Mouse (Mus musculus): ENCODE results near the gene Stag2.

Gene Stag2

DNA sequence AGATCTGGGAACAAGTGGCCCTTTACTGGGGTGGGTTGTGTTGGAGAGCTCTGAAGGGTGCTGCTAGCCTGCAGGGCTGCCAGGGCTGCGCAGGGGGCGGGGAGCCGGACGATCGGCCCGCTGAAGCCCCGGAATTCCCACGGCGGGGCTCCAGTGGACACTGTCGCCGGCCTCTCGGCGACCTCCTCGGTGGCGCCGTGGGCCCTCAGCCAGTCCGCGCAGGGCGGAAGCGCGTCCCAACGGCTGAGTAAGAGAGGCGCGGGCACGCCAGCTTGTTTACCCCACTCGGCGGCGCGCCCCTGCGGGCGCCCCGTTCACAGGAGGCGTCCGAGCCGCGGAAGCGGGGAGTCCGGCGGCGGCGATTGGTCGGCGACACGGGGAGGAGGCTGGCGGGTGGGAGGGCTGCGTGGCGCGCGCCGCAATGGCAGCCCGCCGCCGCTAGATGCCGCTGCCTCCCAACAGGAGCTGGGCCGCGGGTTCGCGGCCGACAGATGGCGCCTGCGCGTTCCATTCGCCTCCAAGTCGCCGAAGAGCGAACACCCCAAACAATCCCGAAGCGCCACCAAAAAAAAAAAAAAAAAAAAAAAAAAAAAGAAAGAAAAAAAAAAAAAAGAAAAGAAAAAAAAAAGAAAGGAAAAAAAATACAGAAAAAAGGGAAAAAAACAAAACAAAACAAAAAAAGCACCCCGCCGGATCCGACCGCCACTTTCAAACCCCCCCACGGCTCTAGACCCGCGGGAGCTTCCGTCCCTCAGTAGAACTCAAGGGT, at the start of gene Stag2:
Gene Stag2 (plus strand): TSS at position 530 of the 769 bp plus-strand sequence.
- CTCF ChIA-PET, result no interaction called here

DNA sequence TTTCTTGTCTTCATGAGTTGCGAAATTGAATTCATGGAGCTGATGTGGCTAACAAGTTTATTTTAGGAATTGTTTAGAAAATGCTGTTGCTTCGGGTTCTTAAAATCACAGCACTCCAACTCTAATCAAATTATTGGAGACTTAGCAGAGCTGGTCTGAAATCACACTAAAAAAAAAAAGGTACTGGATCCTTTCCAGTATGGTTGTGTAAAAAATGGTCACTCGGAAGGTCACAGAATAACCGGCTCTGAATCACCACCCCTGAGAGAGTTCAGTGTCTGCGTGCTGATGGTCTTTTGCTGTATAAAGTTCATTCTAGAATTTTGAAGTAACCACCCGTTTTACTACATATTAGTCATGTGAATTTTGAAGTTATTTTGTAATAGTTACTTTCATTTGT, 42.0 kb upstream of the Stag2 start:
- CTCF ChIA-PET, result no interaction called here

DNA sequence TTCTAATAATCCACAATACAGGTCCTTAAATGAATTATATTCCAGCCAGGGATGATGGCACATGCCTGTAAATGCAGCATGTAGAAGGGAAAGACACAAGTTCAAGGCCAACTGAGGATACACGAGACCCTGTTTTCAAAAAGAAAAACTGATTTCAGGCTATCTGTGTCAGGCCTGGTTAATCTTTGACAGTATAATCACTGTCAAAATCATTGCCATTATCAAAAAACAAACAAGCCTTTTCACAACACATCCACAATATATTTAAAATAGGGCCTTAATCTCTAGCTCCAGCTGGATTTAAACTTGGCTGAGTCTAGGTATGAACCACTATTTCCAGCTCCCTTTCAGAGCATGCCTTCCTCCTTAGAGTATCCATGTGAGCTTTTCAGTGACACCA, 38.5 kb upstream of the Stag2 start:
- CTCF ChIA-PET, result no interaction called here

DNA sequence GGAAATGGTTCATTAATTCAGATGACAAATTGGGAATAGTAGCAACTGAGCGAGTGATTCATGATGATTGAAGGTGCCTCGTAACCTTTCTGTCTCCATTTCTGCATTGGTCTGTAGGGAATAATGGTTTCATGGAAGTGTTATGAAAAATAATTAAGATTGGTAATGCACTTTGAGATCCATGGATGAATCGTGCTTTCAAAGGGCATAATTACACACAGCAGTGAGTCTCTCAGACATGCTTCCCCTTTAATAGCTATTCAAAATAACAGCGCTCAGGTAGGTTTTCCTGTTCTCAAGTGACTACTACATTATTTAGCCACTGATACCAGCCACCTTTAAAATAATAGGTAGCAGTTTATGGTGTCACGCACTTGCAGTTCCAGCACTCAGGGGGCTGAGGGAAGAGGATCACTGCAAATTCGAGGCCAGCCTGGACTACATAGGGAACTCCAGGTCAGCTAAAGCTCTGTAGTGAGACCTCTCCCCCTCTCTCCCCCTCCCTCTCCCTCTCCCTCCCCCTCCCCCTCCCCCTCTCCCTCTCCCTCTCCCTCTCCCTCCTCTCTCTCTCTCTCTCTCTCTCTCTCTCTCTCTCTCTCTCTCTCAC, 29.6 kb upstream of the Stag2 start:
- CTCF ChIA-PET, result interaction anchor here (0.7 kb wide), 1 partner anchor 51 kb away, joined by 7 read pairs; no protein-coding TSS in a partner anchor

DNA sequence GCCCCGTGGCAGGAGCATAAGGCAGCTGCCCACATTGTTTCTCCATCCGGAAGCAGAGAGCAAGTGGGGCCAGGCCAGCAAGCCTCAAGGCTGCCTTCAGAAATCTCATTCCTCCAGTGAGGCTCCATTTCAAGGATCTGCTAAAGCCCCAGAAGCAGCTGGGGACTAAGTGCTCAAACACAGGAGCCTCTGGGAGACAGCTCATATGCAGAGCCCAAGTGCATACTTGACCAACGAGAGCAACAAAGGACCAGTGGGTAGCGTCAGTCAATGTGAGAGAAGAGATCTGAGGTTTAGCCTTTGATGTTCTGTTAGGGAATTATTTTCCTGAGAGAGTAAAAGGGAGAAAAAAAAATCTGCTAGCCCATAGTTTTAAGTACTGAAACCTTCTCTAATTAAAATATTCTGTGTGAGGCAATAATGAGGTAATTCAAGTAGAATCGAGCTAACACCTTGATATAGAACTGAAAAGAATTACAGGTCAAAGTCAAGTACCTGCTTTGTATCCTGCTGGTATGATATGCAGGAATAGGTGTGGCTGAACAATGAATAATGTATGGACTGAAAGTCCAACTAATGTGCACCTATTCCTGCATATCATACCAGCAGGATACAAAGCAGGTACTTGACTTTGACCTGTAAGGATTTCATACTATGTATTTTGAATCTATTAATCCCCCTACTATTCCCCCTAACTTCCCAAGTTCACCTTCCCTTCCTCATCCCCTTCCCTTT, 24.0 kb upstream of the Stag2 start:
- CTCF ChIA-PET, result no interaction called here

DNA sequence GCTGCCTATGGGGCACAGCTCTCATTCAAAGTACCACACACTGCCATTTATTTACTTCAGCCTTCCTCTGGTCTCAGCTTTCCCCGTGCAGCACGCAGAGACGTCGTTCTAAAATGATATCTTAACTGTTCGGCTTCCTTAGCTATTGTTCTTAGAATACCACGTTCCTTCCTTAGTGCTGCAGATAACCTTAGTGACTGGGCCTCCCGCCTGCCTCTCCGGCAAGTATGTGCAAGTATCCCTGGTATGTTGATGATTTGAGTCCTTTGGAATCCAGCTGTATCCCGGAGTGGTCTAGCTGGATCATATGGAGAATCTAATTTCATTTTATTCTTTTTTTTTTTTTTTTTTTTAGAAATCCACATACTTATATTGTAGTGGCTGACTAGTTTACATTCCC, 9.2 kb upstream of the Stag2 start:
- CTCF ChIA-PET, result no interaction called here

DNA sequence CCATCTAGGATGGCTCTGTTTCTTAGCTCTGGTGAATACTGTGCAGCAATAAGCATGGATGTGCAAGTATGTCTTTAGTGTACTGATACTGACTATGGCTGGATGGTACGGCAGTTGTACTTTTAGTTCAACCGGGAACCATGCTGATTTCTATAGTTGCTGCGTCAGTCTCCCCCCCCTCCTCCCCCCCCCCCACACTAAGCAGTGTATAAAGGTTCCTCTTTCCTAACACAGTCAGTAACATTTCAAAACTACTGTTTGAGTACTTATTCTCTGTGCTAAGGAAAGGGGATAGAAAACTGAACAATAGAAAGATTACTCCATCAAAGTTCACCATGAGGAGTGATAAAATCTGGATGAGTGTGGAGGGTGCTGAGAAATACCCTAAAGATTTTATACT, 6.5 kb upstream of the Stag2 start:
- CTCF ChIA-PET, result no interaction called here

DNA sequence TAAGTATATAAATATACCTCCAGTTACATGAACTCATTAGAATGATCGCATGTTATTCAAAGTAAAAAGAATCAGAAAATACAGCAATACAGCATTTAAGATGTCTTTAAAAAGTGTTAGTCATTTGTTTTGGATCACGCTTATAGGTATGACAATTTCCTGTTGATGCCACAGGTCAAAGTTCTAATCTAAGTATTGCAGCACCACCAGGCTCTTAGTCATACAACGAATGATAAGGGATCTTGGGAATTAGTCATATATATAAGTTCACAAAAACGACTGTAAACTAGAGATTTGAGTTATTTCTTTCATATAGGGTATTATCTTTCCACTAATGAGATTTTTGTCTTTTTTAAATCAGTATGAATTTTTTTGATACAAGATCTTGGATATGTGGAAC, 5.1 kb upstream of the Stag2 start:
- CTCF ChIA-PET, result no interaction called here

DNA sequence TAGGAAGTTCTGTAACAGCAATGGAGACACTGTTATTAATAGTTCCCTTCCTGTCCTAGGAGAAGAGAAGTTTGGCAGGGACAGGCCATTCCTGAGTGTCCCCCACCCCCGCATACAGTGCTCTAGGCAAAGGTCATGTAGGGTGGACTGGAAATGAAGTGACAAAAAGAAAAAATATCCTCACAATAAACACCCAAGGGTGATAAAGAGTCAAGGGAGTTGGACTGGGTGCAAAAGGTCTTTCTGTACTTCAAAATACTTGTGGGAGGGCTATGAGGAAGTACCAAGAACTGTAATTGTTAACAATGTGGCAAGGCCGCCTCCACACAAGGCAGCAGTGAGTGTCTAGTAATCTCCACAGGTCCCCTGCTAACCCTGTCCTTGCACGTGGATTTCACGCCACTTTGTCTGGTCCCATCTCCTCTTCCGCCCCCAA, 1.1 kb upstream of the Stag2 start:
- CTCF ChIA-PET, result no interaction called here

DNA sequence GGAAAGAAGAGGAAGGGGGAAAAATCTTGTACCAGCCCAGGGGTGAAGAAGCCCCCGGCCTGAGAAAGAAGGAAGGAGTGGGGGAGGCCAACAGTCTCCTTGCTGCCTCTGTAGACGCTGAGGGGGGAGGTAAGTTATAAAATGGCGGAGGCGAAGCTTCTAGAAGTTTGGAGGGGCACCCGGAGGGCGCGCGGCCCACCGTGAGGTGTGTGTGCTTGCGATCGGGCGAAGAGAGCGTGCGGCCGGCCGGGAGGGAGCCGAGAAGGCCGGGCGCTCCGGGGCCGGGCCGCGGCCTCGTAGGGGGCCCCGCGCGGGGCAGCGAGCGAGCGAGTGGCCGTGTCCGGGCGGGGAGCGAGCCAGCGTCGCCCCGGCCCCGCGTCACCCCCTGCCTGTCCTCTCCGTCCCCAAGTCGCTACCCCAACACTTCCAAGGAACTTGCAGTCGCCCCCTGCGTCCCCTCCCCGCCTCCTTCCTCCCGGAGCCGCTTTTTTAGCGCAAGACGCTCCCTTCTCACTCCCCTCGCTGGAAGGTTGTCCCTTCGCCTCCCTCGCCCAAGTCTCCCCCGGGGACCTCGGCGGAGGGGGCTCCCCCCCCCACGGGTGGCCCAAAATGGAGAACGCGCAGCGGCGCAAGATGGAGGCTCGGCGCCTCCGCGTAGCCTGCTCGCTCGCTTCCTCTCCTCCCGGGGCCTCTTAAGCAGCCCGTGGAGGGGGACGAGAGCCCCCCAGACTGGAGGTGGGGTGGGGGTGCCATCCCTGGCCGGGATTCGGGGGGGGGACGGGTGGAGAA, 634 bp downstream of the Stag2 start:
- CTCF ChIA-PET, result no interaction called here

DNA sequence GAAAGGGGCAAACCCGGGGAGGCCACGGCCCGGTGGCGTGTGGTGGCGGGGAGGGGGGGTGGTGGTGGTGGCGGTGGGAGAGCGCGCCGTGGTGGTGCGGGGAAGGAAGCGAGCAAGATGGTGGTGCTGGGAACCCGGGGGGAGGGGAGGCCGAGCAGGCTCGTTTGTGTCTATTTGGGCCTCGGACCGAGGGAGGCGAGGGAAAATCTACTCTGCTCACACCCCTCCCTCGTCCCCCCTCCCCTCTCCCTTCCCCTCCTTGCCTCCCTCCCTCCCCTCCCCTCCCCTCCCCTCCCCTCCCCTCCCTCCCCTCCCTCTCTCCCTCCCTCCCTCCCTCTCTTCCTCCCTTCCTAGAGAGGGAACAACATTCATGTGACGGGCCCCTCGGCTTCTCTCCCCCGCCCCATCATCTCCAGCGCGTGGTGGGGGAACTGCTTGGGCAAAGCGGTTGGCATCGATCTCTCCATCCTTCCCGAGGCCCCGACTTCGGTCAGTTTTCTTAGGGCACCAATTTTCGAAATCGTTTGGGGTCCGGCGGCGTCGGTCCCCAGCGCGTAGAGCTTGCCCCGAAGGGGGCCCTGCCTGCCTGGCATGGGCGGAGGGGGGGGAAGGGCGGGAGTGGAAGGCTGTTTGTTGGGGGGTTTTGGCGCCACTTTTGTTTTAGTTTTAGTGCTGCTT, 1.4 kb downstream of the Stag2 start:
- CTCF ChIA-PET, result no interaction called here

DNA sequence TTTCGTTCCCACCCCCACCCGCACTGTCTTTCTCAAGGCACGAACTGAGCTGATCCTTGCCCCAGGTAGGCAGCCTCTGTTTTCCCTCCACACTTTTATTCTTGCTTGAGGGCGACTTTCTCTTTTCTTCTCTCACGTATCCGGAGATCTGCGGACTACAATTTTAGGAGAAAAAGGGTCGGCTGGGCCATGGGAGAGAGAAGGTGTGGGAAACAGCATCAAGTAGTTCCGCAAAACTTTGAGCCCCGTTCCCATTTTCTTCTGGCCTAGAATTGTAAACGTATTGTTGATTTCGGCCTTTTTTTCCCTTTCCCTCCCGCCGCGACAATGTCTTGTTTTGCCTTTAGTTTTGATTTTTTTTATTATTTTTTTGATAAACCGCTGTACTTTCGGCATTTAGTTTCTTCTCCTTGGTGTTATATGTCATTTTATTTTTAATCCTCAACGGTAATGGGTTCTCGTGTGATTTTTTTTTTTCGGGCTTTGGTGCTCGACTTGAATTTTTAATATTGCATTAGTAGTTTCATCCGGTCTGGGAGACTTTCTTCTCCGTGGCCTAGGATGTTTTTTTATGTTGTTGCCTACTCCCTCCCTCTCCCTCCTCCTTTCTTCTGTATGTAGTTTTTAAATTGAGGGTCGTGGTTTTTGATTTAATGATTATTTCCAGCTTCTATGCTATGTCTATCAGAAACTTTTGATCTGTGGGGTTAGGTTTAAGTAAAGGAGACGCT, 2.1 kb downstream of the Stag2 start:
- CTCF ChIA-PET, result interaction anchor here (0.6 kb wide), 1 partner anchor 51 kb away, joined by 3 read pairs; no protein-coding TSS in a partner anchor

DNA sequence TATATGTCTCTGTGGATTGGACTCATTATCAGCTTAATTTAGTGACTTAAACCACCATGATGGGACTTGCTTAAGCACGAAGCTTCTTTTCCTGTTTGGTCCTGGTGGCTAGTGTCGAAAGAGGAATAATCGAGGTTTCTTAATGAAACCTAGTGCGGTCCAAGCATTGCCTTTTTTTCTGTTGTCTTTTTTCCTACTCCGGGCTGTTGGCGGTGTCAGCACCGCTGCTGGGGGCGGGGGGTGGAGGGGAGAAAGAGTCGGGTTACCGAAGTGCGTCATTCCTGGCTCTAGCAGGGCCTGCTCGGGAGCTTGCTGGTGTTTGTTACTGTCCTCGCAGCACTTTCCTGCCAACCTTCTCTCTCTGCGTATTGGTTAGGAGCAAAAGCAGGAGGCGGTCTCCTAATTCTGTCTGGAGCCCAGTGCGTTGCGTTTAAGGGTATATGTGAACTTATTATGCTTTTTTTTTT, 2.8 kb downstream of the Stag2 start:
- CTCF ChIA-PET, result interaction anchor here (0.6 kb wide), 1 partner anchor 50 kb away, joined by 3 read pairs; no protein-coding TSS in a partner anchor

DNA sequence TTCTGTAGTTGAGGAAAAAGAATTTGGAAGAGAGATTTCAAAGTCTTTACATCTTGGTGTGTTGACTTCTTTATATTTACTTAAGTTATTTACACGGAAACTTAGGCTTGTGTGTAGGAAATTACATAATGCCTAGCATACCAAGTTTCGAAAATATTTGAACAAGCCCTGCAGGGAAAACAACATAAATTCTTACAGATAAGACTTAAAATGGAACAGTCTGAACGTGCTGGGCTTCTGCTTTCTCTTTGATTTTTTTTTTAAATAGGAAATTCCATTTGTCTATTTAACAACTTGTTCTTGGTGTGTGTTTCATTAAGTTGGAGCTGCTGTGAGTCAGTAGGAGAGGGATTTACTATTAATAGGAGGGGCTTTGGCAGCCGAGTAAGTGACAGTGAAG, 3.9 kb downstream of the Stag2 start:
- CTCF ChIA-PET, result no interaction called here

DNA sequence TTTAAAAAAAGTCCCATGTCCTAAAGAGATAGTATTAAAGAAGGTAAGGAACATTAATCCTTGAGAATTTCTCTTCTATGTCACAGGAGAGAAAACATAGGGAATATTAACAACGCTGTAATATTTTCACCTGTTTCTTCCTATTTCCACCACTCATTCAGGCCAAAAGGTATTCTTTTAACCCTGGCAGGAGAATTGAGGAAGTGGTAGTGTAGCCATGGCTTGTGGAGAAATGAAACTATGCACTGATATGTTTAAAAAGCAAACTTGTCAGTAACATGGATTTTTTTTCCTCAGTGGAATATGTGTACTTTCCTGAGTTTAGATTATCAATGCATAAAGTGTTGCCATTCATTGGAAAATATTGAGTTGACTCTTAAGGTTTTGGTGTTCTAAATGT, 16.3 kb downstream of the Stag2 start:
- CTCF ChIA-PET, result no interaction called here

DNA sequence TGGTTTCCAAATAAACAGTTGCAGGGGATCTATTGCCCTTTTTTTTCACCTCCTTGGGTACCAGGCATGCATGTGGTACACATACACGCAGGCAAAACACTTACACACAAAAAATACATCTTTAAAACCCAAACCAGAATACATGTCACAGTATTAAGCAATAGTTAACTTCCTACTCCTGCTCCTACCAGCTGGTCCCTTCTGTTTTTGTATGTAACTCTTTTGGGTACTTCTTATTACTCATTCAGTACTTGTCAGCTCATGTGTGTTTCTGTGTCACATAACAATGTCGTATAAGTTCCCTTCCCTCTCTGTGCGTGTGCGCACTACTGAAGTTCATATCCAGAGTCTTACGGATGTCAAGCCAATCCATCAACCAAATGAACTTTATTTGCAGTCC, 21.7 kb downstream of the Stag2 start:
- CTCF ChIA-PET, result interaction anchor here (0.5 kb wide), 1 partner anchor 51 kb away, joined by 7 read pairs; no protein-coding TSS in a partner anchor

DNA sequence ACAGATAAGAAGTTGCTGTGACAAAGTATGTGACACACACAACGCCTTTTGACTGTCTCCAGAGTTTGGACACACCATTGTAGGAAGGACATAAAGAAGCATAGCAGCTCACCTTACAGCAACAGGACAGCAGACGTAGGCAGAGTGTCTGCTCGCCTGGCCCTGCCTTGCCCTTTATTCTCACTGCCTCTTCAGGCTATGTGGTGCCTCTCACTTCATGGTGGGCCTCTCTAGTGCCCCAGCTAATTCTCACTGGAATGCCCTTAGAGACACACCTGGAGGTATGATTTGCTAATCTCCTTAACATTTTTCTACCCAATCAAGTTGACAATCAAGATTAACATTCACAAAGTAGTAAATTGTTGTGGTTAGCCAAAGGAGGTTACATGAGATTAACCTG, 38.5 kb downstream of the Stag2 start:
- CTCF ChIA-PET, result interaction anchor here (0.5 kb wide), 1 partner anchor 78 kb away, joined by 6 read pairs; no protein-coding TSS in a partner anchor

DNA sequence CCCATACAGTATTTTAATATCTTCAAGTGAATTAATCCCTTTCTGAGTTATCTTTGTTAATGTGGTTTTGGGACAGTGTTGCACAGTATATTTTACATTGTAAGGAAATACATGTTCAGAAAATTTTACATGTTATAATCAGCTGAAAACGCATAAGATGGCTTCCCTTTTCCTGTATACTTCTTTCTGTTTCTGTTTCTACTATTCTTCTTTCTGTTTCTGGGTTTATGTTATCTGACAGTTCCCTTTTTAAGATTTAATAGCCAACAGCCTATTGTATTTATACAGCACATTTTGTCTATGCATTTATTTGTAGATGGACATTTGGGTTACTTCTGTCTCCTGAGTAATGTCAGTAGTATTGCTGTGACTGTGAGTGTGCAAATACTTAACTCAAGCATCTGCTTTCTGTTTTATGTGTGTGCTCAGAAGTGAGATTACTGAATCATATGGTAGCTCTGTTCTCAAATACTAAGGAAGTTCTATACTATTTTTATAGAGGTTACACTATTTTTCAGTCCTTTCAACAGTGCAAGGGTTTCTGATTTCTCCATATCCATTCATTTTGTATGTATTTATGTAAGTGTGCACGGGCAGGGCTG, 39.8 kb downstream of the Stag2 start:
- CTCF ChIA-PET, result interaction anchor here (0.6 kb wide), 1 partner anchor 37 kb away, joined by 15 read pairs; no protein-coding TSS in a partner anchor

DNA sequence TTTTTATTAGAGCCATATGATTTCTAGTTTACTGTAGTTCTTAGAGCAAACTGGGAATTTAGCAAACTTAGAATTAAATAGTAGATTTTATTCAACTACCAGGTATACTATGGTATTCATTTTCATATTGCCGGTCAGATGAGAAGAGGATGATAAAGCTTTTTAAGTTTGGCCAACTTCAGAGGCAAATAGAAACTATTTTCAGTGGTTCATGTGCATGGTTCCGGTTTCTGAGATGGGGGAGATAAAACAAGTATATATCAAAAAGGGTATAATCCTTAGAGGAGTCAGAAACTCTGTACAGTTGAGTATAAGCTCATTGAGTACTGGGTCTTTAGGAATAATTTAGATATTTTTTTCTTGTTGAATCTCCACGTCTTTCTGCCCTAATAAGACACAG, 45.5 kb downstream of the Stag2 start:
- CTCF ChIA-PET, result no interaction called here

DNA sequence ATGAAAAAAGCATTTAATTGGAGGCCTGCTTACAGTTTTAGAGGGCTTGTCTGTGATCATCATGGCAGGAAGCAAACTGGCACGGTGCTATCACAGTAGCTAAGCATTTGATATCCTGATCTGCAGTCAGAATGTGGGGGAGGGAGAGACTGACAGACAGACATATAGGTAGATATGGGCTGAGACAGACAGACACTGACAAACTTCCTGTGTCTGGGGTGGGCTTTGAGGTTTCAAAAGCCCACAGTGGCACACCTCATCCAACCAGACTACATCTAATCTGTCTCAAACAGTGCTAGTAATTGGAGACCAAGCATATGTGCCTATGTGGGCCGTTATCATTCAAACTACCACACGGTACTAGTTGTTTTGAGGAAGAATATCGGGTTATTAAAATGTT, 53.4 kb downstream of the Stag2 start:
- CTCF ChIA-PET, result no interaction called here

All from spleen, embryonic (tissue).